7 mouse cellular contexts compared by ENCODE assay signal in the genomic region with DNA sequence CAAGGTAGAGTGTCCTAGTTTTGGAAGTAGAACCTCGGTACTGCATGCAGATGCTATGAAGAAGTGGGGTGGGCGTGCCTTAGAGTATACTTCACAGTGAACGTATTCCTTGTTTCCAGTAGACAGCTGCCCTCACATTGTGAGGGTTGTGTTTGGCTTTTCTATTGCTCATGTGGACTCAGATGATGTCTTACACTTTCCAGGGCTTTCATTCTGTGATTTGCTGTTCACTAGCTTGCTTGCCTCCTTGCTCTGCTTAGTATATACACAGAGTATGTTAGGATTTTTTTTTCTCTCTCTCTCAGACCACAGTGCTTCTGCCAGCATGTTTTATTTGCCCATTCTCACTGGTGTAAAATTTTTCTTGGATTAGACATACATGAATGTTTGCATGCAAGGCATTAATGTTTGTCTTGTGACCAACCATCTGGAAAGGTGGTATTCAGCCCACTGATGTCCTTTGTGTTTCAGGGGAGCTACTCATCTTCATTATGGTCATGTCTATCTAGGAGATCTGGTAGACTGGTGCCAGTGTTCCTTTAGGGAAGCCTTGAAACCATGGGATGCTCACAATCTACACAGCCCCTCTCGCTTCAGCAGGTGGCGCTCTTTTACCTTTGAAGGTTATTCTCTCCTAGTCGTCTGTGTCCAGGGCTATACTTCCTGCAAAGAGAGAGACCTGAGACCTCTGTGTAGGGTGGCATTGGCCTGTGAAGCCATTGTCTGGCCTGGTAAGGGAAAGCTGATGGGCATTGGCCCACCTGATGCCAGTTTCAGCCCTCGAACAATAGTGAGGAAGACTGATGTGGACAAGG.
A peak's percentile ranks its signal among the peaks of the same experiment; 100 is the strongest.
DNase-seq lines count a peak whose midpoint lies in the region; ATAC-seq lines count a peak whose summit lies in the region.

No protein-coding gene starts in this region.

- H3K9ac ChIP-seq in intestine, embryonic 14.5 days (ENCODE audit: low read length) = no peak overlapping the region
- no peak overlapping the region for H3K9ac ChIP-seq in midbrain, embryonic 11.5 days (ENCODE audit: low read length)

- no peak overlapping the region for H3K4me2 ChIP-seq in intestine, embryonic 14.5 days (ENCODE audit: low read length)
- no peak overlapping the region for H3K4me2 ChIP-seq in midbrain, embryonic 11.5 days

- 29% methylated on average over 7 of the region's 7 CpGs for WGBS in intestine, embryonic 14.5 days
- 46% methylated on average over 7 of the region's 7 CpGs for WGBS in midbrain, embryonic 11.5 days

- no peaks in the 10 kb centered on the region for H3K36me3 ChIP-seq in intestine, embryonic 14.5 days (ENCODE audit: control insufficient read depth, insufficient read depth, low read length)
- no peaks in the 10 kb centered on the region for H3K36me3 ChIP-seq in midbrain, embryonic 11.5 days (ENCODE audit: control insufficient read depth, insufficient read depth, low read length)

- H3K27ac ChIP-seq in intestine, embryonic 14.5 days (ENCODE audit: low read depth) = peak overlapping the region; percentile 3; the same call in 1 of the 2 replicates
- no peak overlapping the region for H3K27ac ChIP-seq in midbrain, embryonic 11.5 days (ENCODE audit: low read depth, low read length)

- peak; percentile 85; the same call in 1 of the 2 replicates for ATAC-seq in intestine, embryonic 14.5 days (replicated peaks; ENCODE audit: low FRiP score, low TSS enrichment, low read depth)
- ATAC-seq in midbrain, embryonic 11.5 days (ENCODE audit: low FRiP score) = peak; percentile 83

- no peak overlapping the region for H3K4me3 ChIP-seq in intestine, embryonic 14.5 days (ENCODE audit: low read depth, low read length)
- no peak overlapping the region for H3K4me3 ChIP-seq in midbrain, embryonic 11.5 days (ENCODE audit: low read depth, low read length)

- H3K4me1 ChIP-seq in intestine, embryonic 14.5 days (replicated peaks; ENCODE audit: control insufficient read depth, insufficient read depth, low read length) = peaks cover 6% of the 10 kb centered on the region; the same call in 1 of the 2 replicates
- H3K4me1 ChIP-seq in midbrain, embryonic 11.5 days (ENCODE audit: control insufficient read depth, insufficient read depth, low read length) = no peaks in the 10 kb centered on the region

- H3K9me3 ChIP-seq in intestine, embryonic 14.5 days (ENCODE audit: control insufficient read depth, low read length) = no peaks in the 10 kb centered on the region
- no peaks in the 10 kb centered on the region for H3K9me3 ChIP-seq in midbrain, embryonic 11.5 days (ENCODE audit: control insufficient read depth, low read length)

- no peaks in the 10 kb centered on the region for H3K27me3 ChIP-seq in intestine, embryonic 14.5 days (replicated peaks; ENCODE audit: control insufficient read depth, insufficient read depth, low read length)
- H3K27me3 ChIP-seq in midbrain, embryonic 11.5 days (ENCODE audit: control insufficient read depth, insufficient read depth, low read length) = no peaks in the 10 kb centered on the region

- DNase-seq in adrenal gland, adult (ENCODE audit: inconsistent age in 2 of 2, low spot score in 1 of 2) = peak; percentile 79 to 94
- peak; percentile 83 to 88 for DNase-seq in cerebellum, postnatal 14 days
- peak; percentile 71 to 82 for DNase-seq in frontal cortex, postnatal 36 days (ENCODE audit: low spot score in 2 of 2)
- peak; percentile 86 for DNase-seq in intestine, embryonic 14.5 days (ENCODE audit: low spot score)
- peak; percentile 49 to 51 for DNase-seq in left cerebral cortex, adult 8-10 months (ENCODE audit: low spot score in 2 of 2)
- peak; percentile 94 for DNase-seq in midbrain, embryonic 11.5 days (ENCODE audit: low spot score, missing footprints)
- peak; percentile 10 to 37 for DNase-seq in spleen, adult 18-20 months

Comparison
In these comparisons a context has a peak if more than half of its experiments do, and no peak if none do; other contexts are left out.
1. DNase-seq: peak in every context shown above with its lines; median percentile 94 in midbrain, embryonic 11.5 days; 86 in adrenal gland, adult; 86 in intestine, embryonic 14.5 days; 86 in cerebellum, postnatal 14 days; 76 in frontal cortex, postnatal 36 days; 50 in left cerebral cortex, adult 8-10 months; 24 in spleen, adult 18-20 months.